Mouse (Mus musculus) CH12.LX (cell line): Measurements from ENCODE around the gene Pck2. TPM values are rescaled to one million over a fixed set of nuclear protein-coding genes. Genes with fewer than 3 reads are reported as not detected.

Experiments used
- DNase-seq: peaks from one replicate; pipeline ENCODE4 v3.0.0-alpha.2; 2013; ENCODE audit errors: extremely low read depth
- H3K27ac ChIP-seq: 2 replicates; pipeline ENCODE4 v1.5.1; 2012; ENCODE audit warnings: low read depth, mild to moderate bottlenecking, control low read depth, moderate library complexity; ENCODE audit not compliant: insufficient read depth
- H3K27me3 ChIP-seq: replicated peaks from 2 replicates; pipeline ENCODE3; 2012; ENCODE audit warnings: inconsistent platforms
- H3K36me3 ChIP-seq, 2 experiments: replicated peaks in 1 of 2; 2 replicates each; pipeline versions ENCODE3 to v1.6.1; 2012; ENCODE audit warnings: inconsistent platforms in 1 of 2, low read length in 1 of 2, mild to moderate bottlenecking in 1 of 2, mixed read lengths in 1 of 2, moderate library complexity in 1 of 2; ENCODE audit not compliant: control insufficient read depth in 1 of 2, insufficient read depth in 1 of 2
- H3K4me1 ChIP-seq, 2 experiments: 2 replicates each; pipeline ENCODE4 v1.6.1; 2012; ENCODE audit warnings: inconsistent platforms in 1 of 2, moderate library complexity in 1 of 2; ENCODE audit not compliant: insufficient read depth in 2 of 2, control insufficient read depth in 1 of 2
- H3K4me2 ChIP-seq: 2 replicates; pipeline ENCODE4 v1.6.1; 2012; ENCODE audit warnings: low read depth, mild to moderate bottlenecking, control low read depth; ENCODE audit not compliant: poor library complexity, insufficient read depth, severe bottlenecking
- H3K4me3 ChIP-seq, 3 experiments: fragments of 150-350 bp in 1 of 3; sonication (generic) in 1 of 3; replicated peaks in 1 of 3; 2 replicates each; pipeline versions ENCODE3 to v1.5.1; 2011 to 2012; ENCODE audit warnings: low read depth in 2 of 3, low read length in 2 of 3, mild to moderate bottlenecking in 2 of 3, moderate library complexity in 2 of 3, control low read depth in 1 of 3, improper control_type of control experiment in 1 of 3, inconsistent platforms in 1 of 3, mixed read lengths in 1 of 3; ENCODE audit not compliant: poor library complexity in 1 of 3
- H3K79me2 ChIP-seq: replicated peaks from 2 replicates; pipeline ENCODE4 v1.6.1; 2012; ENCODE audit warnings: mild to moderate bottlenecking, moderate library complexity; ENCODE audit not compliant: control insufficient read depth, poor library complexity, insufficient read depth, severe bottlenecking; ENCODE audit errors: extremely low read depth
- H3K9ac ChIP-seq: 2 replicates; pipeline ENCODE4 v1.6.1; 2012; ENCODE audit warnings: low read depth, mild to moderate bottlenecking, control low read depth, moderate library complexity; ENCODE audit not compliant: insufficient read depth
- H3K9me3 ChIP-seq: replicated peaks from 2 replicates; pipeline ENCODE3; 2012; ENCODE audit warnings: low read length, inconsistent platforms, mixed read lengths
- BHLHE40 ChIP-seq: IDR thresholded peaks from 2 replicates; pipeline ENCODE4 v1.6.1; 2011; ENCODE audit warnings: mild to moderate bottlenecking, low read depth, low read length, improper control_type of control experiment
- CHD1 ChIP-seq: IDR thresholded peaks from 2 replicates; pipeline ENCODE4 v1.6.1; 2012; ENCODE audit warnings: low read depth, low read length, improper control_type of control experiment, inconsistent platforms
- CHD2 ChIP-seq: IDR thresholded peaks from 2 replicates; pipeline ENCODE4 v1.6.1; 2011; ENCODE audit warnings: low read length, improper control_type of control experiment
- CTCF ChIP-seq, 2 experiments: IDR thresholded peaks in 1 of 2; conservative IDR thresholded peaks in 1 of 2; 2 replicates each; pipeline ENCODE4 v1.5.1; 2011 to 2012; ENCODE audit warnings: low read depth in 2 of 2, low read length in 2 of 2, improper control_type of control experiment in 1 of 2, inconsistent platforms in 1 of 2, mild to moderate bottlenecking in 1 of 2, moderate library complexity in 1 of 2
- ELF1 ChIP-seq: IDR thresholded peaks from 2 replicates; pipeline ENCODE4 v1.6.1; 2014; ENCODE audit warnings: low read depth, mild to moderate bottlenecking, inconsistent platforms, low read length, improper control_type of control experiment
- EP300 ChIP-seq: IDR thresholded peaks from 2 replicates; pipeline ENCODE4 v1.6.1; 2011; ENCODE audit warnings: low read length, improper control_type of control experiment
- ETS1 ChIP-seq: conservative IDR thresholded peaks from 2 replicates; pipeline ENCODE4 v1.6.1; 2012; ENCODE audit warnings: low read depth, mild to moderate bottlenecking, inconsistent platforms, low read length, improper control_type of control experiment, moderate library complexity
- IRF4 ChIP-seq: IDR thresholded peaks from 2 replicates; pipeline ENCODE4 v1.6.1; 2014; ENCODE audit warnings: low read depth, mild to moderate bottlenecking, inconsistent platforms, low read length, improper control_type of control experiment
- MEF2A ChIP-seq: IDR thresholded peaks from 2 replicates; pipeline ENCODE4 v1.6.1; 2014; ENCODE audit warnings: low read depth, mild to moderate bottlenecking, inconsistent platforms, low read length, improper control_type of control experiment, borderline replicate concordance
- NELFE ChIP-seq: IDR thresholded peaks from 2 replicates; pipeline ENCODE4 v1.6.1; 2011; ENCODE audit warnings: low read depth, low read length, improper control_type of control experiment
- NRF1 ChIP-seq: IDR thresholded peaks from 2 replicates; pipeline ENCODE4 v1.6.1; 2014; ENCODE audit warnings: low read depth, mild to moderate bottlenecking, inconsistent platforms, low read length, improper control_type of control experiment, moderate library complexity
- PAX5 ChIP-seq: IDR thresholded peaks from 2 replicates; pipeline ENCODE4 v1.6.1; 2012; ENCODE audit warnings: low read length, inconsistent platforms, mixed read lengths
- RAD21 ChIP-seq: IDR thresholded peaks from 2 replicates; pipeline ENCODE4 v1.6.1; 2011; ENCODE audit warnings: low read depth, mild to moderate bottlenecking, low read length, improper control_type of control experiment, moderate library complexity
- SMC3 ChIP-seq: IDR thresholded peaks from 2 replicates; pipeline ENCODE4 v1.6.1; 2011; ENCODE audit warnings: low read depth, low read length, improper control_type of control experiment
- UBTF ChIP-seq: IDR thresholded peaks from 2 replicates; pipeline ENCODE4 v1.6.1; 2012; ENCODE audit warnings: low read depth, mild to moderate bottlenecking, inconsistent platforms, low read length, improper control_type of control experiment, moderate library complexity
- USF1 ChIP-seq: IDR thresholded peaks from 2 replicates; pipeline ENCODE4 v1.6.1; 2014; ENCODE audit warnings: low read depth, mild to moderate bottlenecking, inconsistent platforms, low read length, improper control_type of control experiment
- USF2 ChIP-seq: conservative IDR thresholded peaks from 2 replicates; pipeline ENCODE4 v1.6.1; 2011; ENCODE audit warnings: low read depth, low read length, improper control_type of control experiment
- ZKSCAN1 ChIP-seq: IDR thresholded peaks from 2 replicates; pipeline ENCODE4 v1.6.1; 2012; ENCODE audit warnings: low read depth, inconsistent platforms, low read length, improper control_type of control experiment, borderline replicate concordance
- ZMIZ1 ChIP-seq: IDR thresholded peaks from 2 replicates; pipeline ENCODE4 v1.6.1; 2012; ENCODE audit warnings: low read depth, mild to moderate bottlenecking, inconsistent platforms, low read length, improper control_type of control experiment
- ZNF384 ChIP-seq: IDR thresholded peaks from 2 replicates; pipeline ENCODE4 v1.6.1; 2012; ENCODE audit warnings: low read depth, low read length, improper control_type of control experiment, inconsistent platforms
- dilution Hi-C: fragments of 300-500 bp; cut with MboI; formaldehyde crosslinking; loops from 2 replicates; pipeline ENCODE4 v1.14.3; 2020; ENCODE audit warnings: low sequenced_read_pairs; ENCODE audit not compliant: extremely low pct_unique_long_range_greater_than_20kb, extremely low pct_ligation_motif_present
- in situ Hi-C: fragments of 300-500 bp; cut with MboI; formaldehyde crosslinking; loops from 3 replicates; pipeline ENCODE4 v1.14.3; 2019; ENCODE audit warnings: low sequenced_read_pairs, low pct_ligation_motif_present, low pct_unique_long_range_greater_than_20kb, mixed read lengths
- polyA plus RNA-seq: library from polyadenylated mRNA; unstranded; fragments of >175 nt; gene quantifications from 2 replicates; pipeline ENCODE4 v1.2.1, GENCODE M21; 2012; ENCODE audit warnings: low read depth; ENCODE audit not compliant: insufficient read length
- total RNA-seq, 2 experiments: library from RNA; depleted of rRNA; stranded (reverse); fragments of 300-350 nt in 1 of 2; fragments of >200 nt in 1 of 2; gene quantifications; 2 replicates each; pipeline ENCODE4 v1.2.3; 2012 to 2014

Gene Pck2
- total and polyA plus RNA-seq, 3 experiments = 120 to 286 (median 144) TPM

GRCm38 (mm10) chr14:55492103-55492502, 48.0 kb upstream of the Pck2 start:
- in situ Hi-C loops = no loop called here
- peaks cover 26 to 64% of the 10 kb centered on the region in 2 experiments for H3K4me1 ChIP-seq
- H3K9me3 ChIP-seq = no peaks in the 10 kb centered on the region
- dilution Hi-C loops = no loop called here
- peak overlapping the region; percentile 67; the same call in 1 of the 2 replicates for H3K4me2 ChIP-seq
- no peaks in the 10 kb centered on the region for H3K79me2 ChIP-seq
- DNase-seq = no peak
- H3K36me3 ChIP-seq = peaks cover 0 to 57% of the 10 kb centered on the region in 2 experiments
- peak overlapping the region in 1 of 3 experiments; percentile 73 for H3K4me3 ChIP-seq
- H3K9ac ChIP-seq = no peak overlapping the region
- no peak overlapping the region for H3K27ac ChIP-seq
- TF ChIP-seq RAD21 (no peak), BHLHE40 (no peak), MEF2A (no peak), USF2 (no peak), IRF4 (no peak)
- H3K27me3 ChIP-seq = no peaks in the 10 kb centered on the region

- no peak overlapping the region for H3K9ac ChIP-seq
- H3K4me3 ChIP-seq = no peak overlapping the region
- H3K79me2 ChIP-seq = no peaks in the 10 kb centered on the region
- DNase-seq = no peak
- dilution Hi-C loops = no loop called here
- in situ Hi-C loops = no loop called here
- no peak overlapping the region for H3K4me2 ChIP-seq
- H3K27me3 ChIP-seq = no peaks in the 10 kb centered on the region
- H3K36me3 ChIP-seq = peaks cover 0 to 63% of the 10 kb centered on the region in 2 experiments
- H3K9me3 ChIP-seq = no peaks in the 10 kb centered on the region
- TF ChIP-seq EP300 (no peak), ETS1 (no peak), PAX5 (no peak), MEF2A (no peak), CHD2 (no peak), USF1 (no peak)
- no peak overlapping the region for H3K27ac ChIP-seq
- peaks cover 26 to 47% of the 10 kb centered on the region in 2 experiments for H3K4me1 ChIP-seq
Observed at GRCm38 (mm10) chr14:55495509-55496240, 44.4 kb upstream of the Pck2 start.

- Histone ChIP-seq H3K4me2 (no peak overlapping the region), H3K36me3 (peaks cover 0 to 73% of the 10 kb centered on the region in 2 experiments), H3K79me2 (no peaks in the 10 kb centered on the region), H3K27me3 (no peaks in the 10 kb centered on the region), H3K27ac (no peak overlapping the region), H3K9me3 (no peaks in the 10 kb centered on the region), H3K9ac (no peak overlapping the region), H3K4me3 (no peak overlapping the region), H3K4me1 (peaks cover 23 to 42% of the 10 kb centered on the region in 2 experiments)
- dilution Hi-C loops (no loop called here), in situ Hi-C loops (no loop called here)
- TF ChIP-seq USF1 = no peak
- no peak for TF ChIP-seq ZNF384
- TF ChIP-seq ELF1 = no peak
- TF ChIP-seq USF2 = no peak
- no peak for TF ChIP-seq SMC3
- TF ChIP-seq CTCF (conservative IDR thresholded peaks at IDR 0.05 in 1 of 2, IDR thresholded peaks at IDR 0.05 in 1 of 2; ENCODE audit: low read depth in 2 of 2, low read length in 2 of 2) = no peak
- no peak for TF ChIP-seq ZKSCAN1
- TF ChIP-seq NRF1 = no peak
- no peak for TF ChIP-seq ZMIZ1
- no peak for TF ChIP-seq CHD1
- no peak for TF ChIP-seq PAX5
- TF ChIP-seq UBTF = no peak
- TF ChIP-seq NELFE = no peak
- DNase-seq = no peak
Observed at GRCm38 (mm10) chr14:55496761-55497448, 43.2 kb upstream of the Pck2 start.
